Mouse (Mus musculus): ENCODE measurements at regions not wholly inside any gene's neighbourhood (a gene's known extent, or its start where the extent isn't known, plus 50 kb on each side); places are given as distances from the start of the nearest gene placed in this dataset.

- peak; percentile 89 for ATAC-seq (replicated peaks; ENCODE audit: poor library complexity)
Observed at GRCm38 (mm10) chr1:71912441-71912840, 259.4 kb upstream of the Fn1 start.

- no peak for ATAC-seq (replicated peaks; ENCODE audit: poor library complexity)
Observed at GRCm38 (mm10) chr1:71910125-71910524, 257.1 kb upstream of the Fn1 start.

- no peak for ATAC-seq (replicated peaks; ENCODE audit: poor library complexity)
Observed at GRCm38 (mm10) chr1:71909508-71910124, 256.6 kb upstream of the Fn1 start.

- ATAC-seq (replicated peaks; ENCODE audit: poor library complexity) = no peak
Observed at GRCm38 (mm10) chr1:71904376-71904948, 251.5 kb upstream of the Fn1 start.

- ATAC-seq (replicated peaks; ENCODE audit: poor library complexity) = peak; percentile 62
Observed at GRCm38 (mm10) chr1:71900106-71901074, 247.4 kb upstream of the Fn1 start.

GRCm38 (mm10) chr1:71899128-71899527 lies 246.1 kb upstream of the Fn1 start:
- ATAC-seq (replicated peaks; ENCODE audit: poor library complexity) = no peak

GRCm38 (mm10) chr1:71898198-71898597 lies 245.2 kb upstream of the Fn1 start:
- ATAC-seq (replicated peaks; ENCODE audit: poor library complexity) = peak; percentile 15; the same call in 1 of the 2 replicates

GRCm38 (mm10) chr1:71897464-71898051 lies 244.6 kb upstream of the Fn1 start:
- peak; percentile 61 for ATAC-seq (replicated peaks; ENCODE audit: poor library complexity)

GRCm38 (mm10) chr1:71896141-71896725 lies 243.2 kb upstream of the Fn1 start:
- ATAC-seq (replicated peaks; ENCODE audit: poor library complexity) = no peak

- ATAC-seq (replicated peaks; ENCODE audit: poor library complexity) = no peak
Observed at GRCm38 (mm10) chr1:71893636-71894035, 240.6 kb upstream of the Fn1 start.

GRCm38 (mm10) chr1:71887809-71888208 lies 234.8 kb upstream of the Fn1 start:
- ATAC-seq (replicated peaks; ENCODE audit: poor library complexity) = no peak

- no peak for ATAC-seq (replicated peaks; ENCODE audit: poor library complexity)
Observed at GRCm38 (mm10) chr1:71886903-71887302, 233.9 kb upstream of the Fn1 start.

- ATAC-seq (replicated peaks; ENCODE audit: poor library complexity) = peak; percentile 80
Observed at GRCm38 (mm10) chr1:71886233-71886632, 233.2 kb upstream of the Fn1 start.

- ATAC-seq (replicated peaks; ENCODE audit: poor library complexity) = no peak
Observed at GRCm38 (mm10) chr1:71881851-71882250, 228.9 kb upstream of the Fn1 start.

GRCm38 (mm10) chr1:71881191-71881590 lies 228.2 kb upstream of the Fn1 start:
- no peak for ATAC-seq (replicated peaks; ENCODE audit: poor library complexity)

GRCm38 (mm10) chr1:71880480-71880879 lies 227.5 kb upstream of the Fn1 start:
- ATAC-seq (replicated peaks; ENCODE audit: poor library complexity) = no peak

GRCm38 (mm10) chr1:71876712-71877401 lies 223.9 kb upstream of the Fn1 start:
- ATAC-seq (replicated peaks; ENCODE audit: poor library complexity) = no peak

GRCm38 (mm10) chr1:71874037-71874436 lies 221.0 kb upstream of the Fn1 start:
- ATAC-seq (replicated peaks; ENCODE audit: poor library complexity) = no peak

- ATAC-seq (replicated peaks; ENCODE audit: poor library complexity) = no peak
Observed at GRCm38 (mm10) chr1:71865670-71866069, 212.7 kb upstream of the Fn1 start.

- no peak for ATAC-seq (replicated peaks; ENCODE audit: poor library complexity)
Observed at GRCm38 (mm10) chr1:71864749-71865148, 211.7 kb upstream of the Fn1 start.

Data from megakaryocyte progenitor cell, adult 5-6 weeks (primary cell).